Mouse (Mus musculus) ES-E14 (cell line): ENCODE measurements around the gene Gm3183. TPM values are rescaled to one million over a fixed set of nuclear protein-coding genes. Genes with fewer than 3 reads are reported as not detected.
"Not testable (repeated sequence)": the region's sequence is repeated elsewhere in the genome, so short reads cannot be mapped to it uniquely, and the experiment has no call there.

Experiments
- DNase-seq: peaks from one replicate; pipeline ENCODE4 v3.0.0-alpha.2; 2013; ENCODE audit warnings: low read depth, low spot score
- H3K27ac ChIP-seq: 2 replicates; pipeline ENCODE4 v1.5.1; 2012; ENCODE audit warnings: low read depth, mild to moderate bottlenecking, low read length, moderate library complexity, mixed read lengths; ENCODE audit not compliant: poor library complexity, insufficient read depth, severe bottlenecking
- H3K36me3 ChIP-seq: 2 replicates; pipeline ENCODE4 v1.6.1; 2012; ENCODE audit warnings: mild to moderate bottlenecking, low read length, moderate library complexity, mixed read lengths; ENCODE audit not compliant: control insufficient read depth, poor library complexity, insufficient read depth, severe bottlenecking
- H3K4me1 ChIP-seq, 2 experiments: fragments of 150-350 bp in 1 of 2; sonication (generic) in 1 of 2; 2 replicates each; pipeline ENCODE4 v1.6.1; 2012; ENCODE audit warnings: low read length in 2 of 2, mild to moderate bottlenecking in 1 of 2, mixed read lengths in 1 of 2; ENCODE audit not compliant: control insufficient read depth in 2 of 2, insufficient read depth in 2 of 2, poor library complexity in 1 of 2
- H3K4me3 ChIP-seq, 2 experiments: fragments of 150-350 bp in 1 of 2; sonication (generic) in 1 of 2; 2 replicates each; pipeline ENCODE4 v1.5.1; 2012; ENCODE audit warnings: low read length in 2 of 2, low read depth in 1 of 2, mild to moderate bottlenecking in 1 of 2, mixed read lengths in 1 of 2; ENCODE audit not compliant: insufficient read depth in 1 of 2, poor library complexity in 1 of 2, severe bottlenecking in 1 of 2
- H3K9ac ChIP-seq: 2 replicates; pipeline ENCODE4 v1.6.1; 2012; ENCODE audit warnings: low read depth, mild to moderate bottlenecking, low read length, mixed read lengths; ENCODE audit not compliant: poor library complexity, insufficient read depth, severe bottlenecking
- H3K9me3 ChIP-seq: fragments of 150-350 bp; sonication (generic); 2 replicates; pipeline ENCODE4 v1.6.1; 2012; ENCODE audit warnings: low read depth, mild to moderate bottlenecking, low read length; ENCODE audit not compliant: control insufficient read depth, insufficient read depth
- in situ Hi-C, 2 experiments: fragments of 600-800 bp; cut with MboI; formaldehyde crosslinking; loops; one replicate each; pipeline ENCODE4 v1.15.1; 2025; ENCODE audit warnings: low sequenced_read_pairs in 2 of 2, inconsistent platforms in 1 of 2; ENCODE audit not compliant: unreplicated experiment in 2 of 2
- total RNA-seq: library from RNA; depleted of rRNA; stranded (reverse); fragments of 300-350 nt; gene quantifications from 2 replicates; pipeline ENCODE4 v1.2.3, GENCODE M21; 2012; rRNA removed

Gm3183 gene
- total RNA-seq = 0.21 and 0.36 TPM in 2 replicates

DNA sequence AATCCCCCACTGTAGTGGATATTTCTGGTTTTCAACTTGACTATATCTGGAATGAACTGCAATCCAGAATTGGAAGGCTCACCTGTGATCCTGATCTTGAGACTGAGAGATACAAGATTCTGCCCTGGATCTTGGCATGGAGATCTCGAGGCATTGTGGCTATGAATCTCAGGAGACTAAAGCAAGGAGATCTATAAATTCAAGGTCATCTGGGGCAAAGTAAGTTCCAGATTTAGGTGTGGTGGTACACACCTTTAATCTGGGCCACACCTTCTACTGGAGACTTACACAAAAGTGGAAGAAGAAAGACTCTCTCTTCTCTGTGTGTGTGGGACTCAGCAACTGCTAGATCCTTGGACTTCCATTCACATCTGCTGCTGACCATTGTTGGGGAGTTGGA lies at the start of gene Gm3183:
Gene Gm3183, plus strand, starts transcription at position 301 of the 400 bp plus-strand sequence.
- H3K9ac ChIP-seq, in situ Hi-C loops, H3K4me1 ChIP-seq: not testable (repeated sequence)

More for the DNA sequence above, at the start of gene Gm3183:
- H3K4me3 ChIP-seq, H3K9me3 ChIP-seq, DNase-seq, H3K27ac ChIP-seq, H3K36me3 ChIP-seq: not testable (repeated sequence)

Other genes with a start within 250 kb of the Gm3183 start
- gene Gm3147, start 249.1 kb upstream of the Gm3183 start, total RNA-seq = not detected in 2 replicates
- 0.22 TPM in 1 of 2 replicates, not detected in the other for gene Gm6509, start 241.5 kb upstream of the Gm3183 start, total RNA-seq
- gene Gm6205, start 217.1 kb upstream of the Gm3183 start, total RNA-seq = not detected in 2 replicates
- not detected in 2 replicates for gene Gm6367, start 123.2 kb downstream of the Gm3183 start, total RNA-seq
- gene Gm7942, start 241.5 kb downstream of the Gm3183 start, total RNA-seq = not detected in 2 replicates